Mouse (Mus musculus) spleen, adult 2 months (tissue): ENCODE data around the gene Sf3a3. TPM values are rescaled to one million over a fixed set of nuclear protein-coding genes. Genes with fewer than 3 reads are reported as not detected.

Experiments
- DNase-seq, 2 experiments: peaks; one replicate each; pipeline versions ENCODE4 v3.0.0 to v3.0.0-alpha.2; 2012 to 2021; ENCODE audit warnings: low spot score in 2 of 2, low read depth in 1 of 2
- H3K27ac ChIP-seq: fragments of 200-500 bp; 2 replicates; pipeline ENCODE4 v1.5.1; 2012; ENCODE audit warnings: low read length, inconsistent platforms; ENCODE audit not compliant: insufficient read depth
- H3K27me3 ChIP-seq: fragments of 200-500 bp; 2 replicates; pipeline ENCODE4 v1.6.1; 2012; ENCODE audit warnings: mild to moderate bottlenecking, moderate library complexity, low read length, inconsistent platforms; ENCODE audit not compliant: control insufficient read depth, insufficient read depth
- H3K36me3 ChIP-seq: fragments of 200-500 bp; 2 replicates; pipeline ENCODE4 v1.6.1; 2012; ENCODE audit warnings: mild to moderate bottlenecking, low read length, inconsistent platforms; ENCODE audit not compliant: control insufficient read depth, insufficient read depth
- H3K4me1 ChIP-seq: fragments of 200-500 bp; 2 replicates; pipeline ENCODE4 v1.6.1; 2011; ENCODE audit warnings: inconsistent platforms; ENCODE audit not compliant: control insufficient read depth, insufficient read depth, insufficient read length
- H3K4me3 ChIP-seq: fragments of 200-500 bp; 2 replicates; pipeline ENCODE4 v1.5.1; 2011; ENCODE audit warnings: mild to moderate bottlenecking, inconsistent platforms; ENCODE audit not compliant: insufficient read depth, insufficient read length; ENCODE audit errors: extremely low read depth
- CTCF ChIP-seq: fragments of 200-500 bp; IDR thresholded peaks from 2 replicates; pipeline ENCODE4 v1.5.1; 2011; ENCODE audit warnings: mild to moderate bottlenecking, inconsistent platforms; ENCODE audit not compliant: insufficient read depth, insufficient read length, insufficient replicate concordance; ENCODE audit errors: extremely low read depth
- POLR2A ChIP-seq: fragments of 200-500 bp; IDR thresholded peaks from 2 replicates; pipeline ENCODE4 v1.6.1; 2011; ENCODE audit warnings: low read depth, low read length, inconsistent platforms
- WGBS: fragments of 180-500 bp; shearing (Covaris S2); methylation state at CpG from one replicate; pipeline ENCODE4 v1.1.7; 2018; 5-methylcytosine and 5-hydroxymethylcytosine counted together
- polyA plus RNA-seq: library from polyadenylated mRNA; depleted of rRNA; stranded (reverse); fragments of >200 nt; gene quantifications from 2 replicates; pipeline ENCODE4 v1.2.3, GENCODE M21; 2012

Gene Sf3a3
- polyA plus RNA-seq, 1 experiment = 8.8 TPM

- H3K4me3 ChIP-seq = no peak overlapping the region
- H3K27me3 ChIP-seq = no peaks in the 10 kb centered on the region; the same call in 1 of the 2 replicates
- no peak overlapping the region for H3K27ac ChIP-seq
- no peak for TF ChIP-seq POLR2A
- TF ChIP-seq CTCF = no peak
- no peaks in the 10 kb centered on the region for H3K4me1 ChIP-seq
- WGBS = 86% methylated on average over 17 of the region's 17 CpGs
- H3K36me3 ChIP-seq = peaks cover 9% of the 10 kb centered on the region
- no peak for DNase-seq
Observed at GRCm38 (mm10) chr4:124674334-124675032, 40.1 kb upstream of the Sf3a3 start.

GRCm38 (mm10) chr4:124675037-124675436, 39.5 kb upstream of the Sf3a3 start:
- peak; percentile 75 for TF ChIP-seq CTCF
- no peak for TF ChIP-seq POLR2A
- H3K27ac ChIP-seq = no peak overlapping the region
- no peak for DNase-seq
- H3K27me3 ChIP-seq = no peaks in the 10 kb centered on the region; the same call in 1 of the 2 replicates
- H3K4me1 ChIP-seq = no peaks in the 10 kb centered on the region
- H3K36me3 ChIP-seq = peaks cover 11% of the 10 kb centered on the region
- 16% methylated on average over 4 of the region's 4 CpGs for WGBS
- no peak overlapping the region for H3K4me3 ChIP-seq

GRCm38 (mm10) chr4:124675958-124676357, 38.6 kb upstream of the Sf3a3 start:
- no peak for TF ChIP-seq POLR2A
- no peak for TF ChIP-seq CTCF
- Histone ChIP-seq H3K4me1 (no peaks in the 10 kb centered on the region), H3K27ac (no peak overlapping the region), H3K27me3 (no peaks in the 10 kb centered on the region; the same call in 1 of the 2 replicates), H3K36me3 (peaks cover 13% of the 10 kb centered on the region), H3K4me3 (no peak overlapping the region)
- 93% methylated on average over 6 of the region's 6 CpGs for WGBS
- no peak for DNase-seq

- WGBS = 43% methylated on average over 7 of the region's 7 CpGs
- Histone ChIP-seq H3K4me1 (no peaks in the 10 kb centered on the region), H3K27ac (no peak overlapping the region), H3K4me3 (no peak overlapping the region), H3K27me3 (no peaks in the 10 kb centered on the region), H3K36me3 (peaks cover 23% of the 10 kb centered on the region)
- no peak for DNase-seq
- 0 out of 2 replicates have a peak, but pooled peaks have one; percentile 8 for TF ChIP-seq CTCF
- no peak for TF ChIP-seq POLR2A
Observed at GRCm38 (mm10) chr4:124682270-124682669, 32.3 kb upstream of the Sf3a3 start.

- no peak for DNase-seq
- Histone ChIP-seq H3K36me3 (peaks cover 19% of the 10 kb centered on the region), H3K4me1 (no peaks in the 10 kb centered on the region), H3K4me3 (no peak overlapping the region), H3K27ac (no peak overlapping the region), H3K27me3 (no peaks in the 10 kb centered on the region)
- 82% methylated on average over 4 of the region's 4 CpGs for WGBS
- TF ChIP-seq CTCF (no peak), POLR2A (no peak)
Observed at GRCm38 (mm10) chr4:124683474-124683873, 31.1 kb upstream of the Sf3a3 start.

GRCm38 (mm10) chr4:124685004-124685403, 29.6 kb upstream of the Sf3a3 start:
- Histone ChIP-seq H3K27ac (no peak overlapping the region), H3K27me3 (no peaks in the 10 kb centered on the region), H3K4me1 (no peaks in the 10 kb centered on the region), H3K36me3 (peaks cover 14% of the 10 kb centered on the region), H3K4me3 (no peak overlapping the region)
- 80% methylated on average over 4 of the region's 4 CpGs for WGBS
- no peak for DNase-seq
- TF ChIP-seq CTCF = no peak
- TF ChIP-seq POLR2A = no peak

- Histone ChIP-seq H3K27ac (no peak overlapping the region), H3K4me1 (no peaks in the 10 kb centered on the region), H3K36me3 (peaks cover 14% of the 10 kb centered on the region), H3K4me3 (no peak overlapping the region), H3K27me3 (no peaks in the 10 kb centered on the region)
- TF ChIP-seq POLR2A = no peak
- TF ChIP-seq CTCF = no peak
- DNase-seq = no peak
- 82% methylated on average over 8 of the region's 8 CpGs for WGBS
Observed at GRCm38 (mm10) chr4:124685453-124685852, 29.1 kb upstream of the Sf3a3 start.
